Comparison of ENCODE assay signal across 9 mouse cellular contexts in genomic region chr4:85305912-85306573, GRCm38 (mm10).
A peak's percentile ranks its signal among the peaks of the same experiment; 100 is the strongest.
DNase-seq lines count a peak whose midpoint lies in the region; ATAC-seq and TF ChIP-seq lines count a peak whose summit lies in the region.
"Had no signal": no experiment of that assay in that cellular context is flagged by ENCODE, and none has a peak within 500 bp of the region (broad histone marks: within the 10 kb centered on the region; RNA-seq: fewer than 3 reads in every experiment).

No protein-coding gene starts in this region.

- no peaks in the 10 kb centered on the region for H3K27me3 ChIP-seq in embryonic facial prominence, embryonic 14.5 days (replicated peaks; ENCODE audit: control insufficient read depth, insufficient read depth, low read length)
- H3K27me3 ChIP-seq in embryonic facial prominence, embryonic 10.5 days (replicated peaks; ENCODE audit: low read depth, poor library complexity, severe bottlenecking), result no peaks in the 10 kb centered on the region
- no peaks in the 10 kb centered on the region for H3K27me3 ChIP-seq in stomach, embryonic 16.5 days (ENCODE audit: control insufficient read depth, insufficient read depth, low read length)
- no peaks in the 10 kb centered on the region for H3K27me3 ChIP-seq in stomach, postnatal 0 days (ENCODE audit: control insufficient read depth, insufficient read depth, low read length)

- no peaks in the 10 kb centered on the region for H3K4me1 ChIP-seq in embryonic facial prominence, embryonic 14.5 days (ENCODE audit: control insufficient read depth, insufficient read depth, low read length)
- no peaks in the 10 kb centered on the region; the same call in 1 of the 2 replicates for H3K4me1 ChIP-seq in embryonic facial prominence, embryonic 10.5 days
- 0 out of 2 replicates have a peak, but pooled peaks cover 3% of the 10 kb centered on the region for H3K4me1 ChIP-seq in stomach, embryonic 16.5 days (ENCODE audit: control insufficient read depth, insufficient read depth, low read length)
- H3K4me1 ChIP-seq in stomach, postnatal 0 days (replicated peaks; ENCODE audit: control insufficient read depth, insufficient read depth), result no peaks in the 10 kb centered on the region

- TF ChIP-seq CTCF in stomach, postnatal 0 days (IDR thresholded peaks at IDR 0.05; ENCODE audit: low read depth), result no peak

- DNase-seq in embryonic facial prominence, embryonic 14.5 days (ENCODE audit: low spot score), result peak; percentile 7
- DNase-seq in embryonic facial prominence, embryonic 10.5 days (ENCODE audit: low spot score), result no peak
- no peak for DNase-seq in stomach, postnatal 0 days (ENCODE audit: low spot score)
- DNase-seq in kidney, postnatal 25 days, result peak; percentile 29 to 46
- DNase-seq in yolk sac, embryonic 10.5 days (ENCODE audit: low spot score), result peak; percentile 5
- no peak for DNase-seq in embryo, embryonic 10 days (ENCODE audit: low spot score)
- DNase-seq in testis, postnatal 10 days (ENCODE audit: low spot score), result no peak
- DNase-seq: B cell, adult 2 months had no signal

- WGBS in embryonic facial prominence, embryonic 14.5 days, result 69% methylated on average over 7 of the region's 7 CpGs
- 83% methylated on average over 7 of the region's 7 CpGs for WGBS in embryonic facial prominence, embryonic 10.5 days
- WGBS in stomach, embryonic 16.5 days, result 52% methylated on average over 7 of the region's 7 CpGs
- whole genome bisulfite sequencing in stomach, postnatal 0 days, result 49% methylated on average over 7 of the region's 7 CpGs

- no peak overlapping the region for H3K27ac ChIP-seq in embryonic facial prominence, embryonic 14.5 days (replicated peaks; ENCODE audit: low read depth, low read length)
- no peak overlapping the region for H3K27ac ChIP-seq in embryonic facial prominence, embryonic 10.5 days (replicated peaks)
- H3K27ac ChIP-seq in stomach, embryonic 16.5 days (ENCODE audit: low read length), result no peak overlapping the region
- no peak overlapping the region for H3K27ac ChIP-seq in stomach, postnatal 0 days (replicated peaks)

- H3K36me3 ChIP-seq in embryonic facial prominence, embryonic 14.5 days (ENCODE audit: control insufficient read depth, insufficient read depth, low read length), result no peaks in the 10 kb centered on the region
- H3K36me3 ChIP-seq in embryonic facial prominence, embryonic 10.5 days (replicated peaks), result no peaks in the 10 kb centered on the region
- H3K36me3 ChIP-seq in stomach, embryonic 16.5 days (ENCODE audit: control insufficient read depth, insufficient read depth, low read length), result no peaks in the 10 kb centered on the region
- H3K36me3 ChIP-seq in stomach, postnatal 0 days (ENCODE audit: control insufficient read depth, insufficient read depth, low read length), result no peaks in the 10 kb centered on the region

- no peak overlapping the region for H3K4me2 ChIP-seq in embryonic facial prominence, embryonic 14.5 days (ENCODE audit: low read depth, low read length)
- no peak overlapping the region for H3K4me2 ChIP-seq in stomach, embryonic 16.5 days (ENCODE audit: low read depth, low read length)
- H3K4me2 ChIP-seq in stomach, postnatal 0 days (replicated peaks; ENCODE audit: low read depth), result no peak overlapping the region

- H3K9ac ChIP-seq in embryonic facial prominence, embryonic 14.5 days (ENCODE audit: low read depth, low read length), result no peak overlapping the region
- H3K9ac ChIP-seq in stomach, embryonic 16.5 days (ENCODE audit: low read length), result no peak overlapping the region
- H3K9ac ChIP-seq in stomach, postnatal 0 days (ENCODE audit: low read length), result no peak overlapping the region

- no peaks in the 10 kb centered on the region for H3K9me3 ChIP-seq in embryonic facial prominence, embryonic 14.5 days (ENCODE audit: control insufficient read depth, low read length)
- H3K9me3 ChIP-seq in embryonic facial prominence, embryonic 10.5 days, result no peaks in the 10 kb centered on the region
- H3K9me3 ChIP-seq in stomach, embryonic 16.5 days (replicated peaks; ENCODE audit: control insufficient read depth, low read length), result no peaks in the 10 kb centered on the region
- no peaks in the 10 kb centered on the region for H3K9me3 ChIP-seq in stomach, postnatal 0 days (ENCODE audit: control insufficient read depth, low read length)

- ATAC-seq in embryonic facial prominence, embryonic 14.5 days (ENCODE audit: low read depth), result no peak
- ATAC-seq in stomach, embryonic 16.5 days (ENCODE audit: insufficient read depth, low FRiP score), result 0 out of 2 replicates have a peak, but pooled peaks have one; percentile 58
- ATAC-seq in stomach, postnatal 0 days (ENCODE audit: low FRiP score, low TSS enrichment), result no peak

- no peak overlapping the region for H3K4me3 ChIP-seq in embryonic facial prominence, embryonic 14.5 days (ENCODE audit: low read depth, low read length)
- no peak overlapping the region for H3K4me3 ChIP-seq in embryonic facial prominence, embryonic 10.5 days
- no peak overlapping the region for H3K4me3 ChIP-seq in stomach, embryonic 16.5 days (replicated peaks; ENCODE audit: low read length)
- H3K4me3 ChIP-seq in stomach, postnatal 0 days (ENCODE audit: low read depth, low read length), result no peak overlapping the region

- no peak for TF ChIP-seq EP300 in stomach, postnatal 0 days (optimal IDR thresholded peaks at IDR 0.05)

Comparison
In these comparisons a context has a peak if more than half of its experiments do, and no peak if none do; other contexts are left out.
1. DNase-seq: peak in embryonic facial prominence, embryonic 14.5 days (single experiment), kidney, postnatal 25 days (2 of 2) and yolk sac, embryonic 10.5 days (single experiment); none in embryonic facial prominence, embryonic 10.5 days (single experiment), stomach, postnatal 0 days (single experiment), embryo, embryonic 10 days (single experiment) and testis, postnatal 10 days (single experiment).